Mouse (Mus musculus) C2C12 (cell line): ENCODE results near the gene Gm12794. TPM values are rescaled to one million over a fixed set of nuclear protein-coding genes. Genes with fewer than 3 reads are reported as not detected.
"Not testable (repeated sequence)": the region's sequence is repeated elsewhere in the genome, so short reads cannot be mapped to it uniquely, and the experiment has no call there.

Source experiments
- H3K27me3 ChIP-seq: one replicate; pipeline ENCODE4 v1.6.1; 2011; ENCODE audit not compliant: control insufficient read depth, insufficient read depth, insufficient read length
- H3K36me3 ChIP-seq: one replicate; pipeline ENCODE4 v1.6.1; 2011; ENCODE audit not compliant: control insufficient read depth, insufficient read depth
- H3K4me3 ChIP-seq: one replicate; pipeline ENCODE4 v1.5.1; 2011; ENCODE audit warnings: mild to moderate bottlenecking, control low read depth; ENCODE audit not compliant: poor library complexity, insufficient read depth, severe bottlenecking
- H3K79me2 ChIP-seq: one replicate; pipeline ENCODE4 v1.6.1; 2011; ENCODE audit not compliant: control insufficient read depth, insufficient read depth
- H3K79me3 ChIP-seq: one replicate; pipeline ENCODE4 v1.6.1; 2011; ENCODE audit warnings: low read depth, control low read depth
- H3ac ChIP-seq: one replicate; pipeline ENCODE3; 2011; ENCODE audit warnings: low read depth; ENCODE audit not compliant: control insufficient read depth, insufficient read length
- CEBPB ChIP-seq: IDR thresholded peaks from one replicate; pipeline ENCODE4 v1.6.1; 2011; ENCODE audit warnings: low read depth, mild to moderate bottlenecking, control low read depth, moderate library complexity
- CTCF ChIP-seq: IDR thresholded peaks from one replicate; pipeline ENCODE4 v1.5.1; 2011; ENCODE audit not compliant: control insufficient read depth, insufficient read depth, insufficient read length
- FOSL1 ChIP-seq: IDR thresholded peaks from one replicate; pipeline ENCODE4 v1.8.0; 2011; ENCODE audit warnings: mild to moderate bottlenecking, low read length; ENCODE audit not compliant: poor library complexity, insufficient read depth, severe bottlenecking
- MAX ChIP-seq: IDR thresholded peaks from one replicate; pipeline ENCODE4 v1.6.1; 2011; ENCODE audit warnings: mild to moderate bottlenecking, control low read depth
- MYOD1 ChIP-seq: IDR thresholded peaks from one replicate; pipeline ENCODE4 v1.6.1; 2011; ENCODE audit warnings: low read depth; ENCODE audit not compliant: control insufficient read depth, insufficient read length
- MYOG ChIP-seq: IDR thresholded peaks from one replicate; pipeline ENCODE4 v1.6.1; 2011; ENCODE audit not compliant: control insufficient read depth, insufficient read length; ENCODE audit errors: extremely low read depth
- USF1 ChIP-seq: IDR thresholded peaks from one replicate; pipeline ENCODE4 v1.6.1; 2011; ENCODE audit warnings: low read depth, mild to moderate bottlenecking, control low read depth, moderate library complexity
- long read RNA-seq, 2 experiments: library from polyadenylated mRNA; unstranded; transcript quantifications; one replicate each; pipeline ENCODE4 v2.0.0; 2019 to 2020
- polyA plus RNA-seq: library from polyadenylated mRNA; unstranded; fragments of >200 nt; fragmentation: generic; extraction: Trizol; gene quantifications from one replicate; pipeline ENCODE4 v1.2.1, GENCODE M21; 2012; ENCODE audit warnings: missing spikeins

The Gm12794 gene
- polyA plus RNA-seq, result 0.20 TPM
- long read RNA-seq, experiment 1, result 0 reads
- long read RNA-seq, experiment 2, result 0 reads

DNA sequence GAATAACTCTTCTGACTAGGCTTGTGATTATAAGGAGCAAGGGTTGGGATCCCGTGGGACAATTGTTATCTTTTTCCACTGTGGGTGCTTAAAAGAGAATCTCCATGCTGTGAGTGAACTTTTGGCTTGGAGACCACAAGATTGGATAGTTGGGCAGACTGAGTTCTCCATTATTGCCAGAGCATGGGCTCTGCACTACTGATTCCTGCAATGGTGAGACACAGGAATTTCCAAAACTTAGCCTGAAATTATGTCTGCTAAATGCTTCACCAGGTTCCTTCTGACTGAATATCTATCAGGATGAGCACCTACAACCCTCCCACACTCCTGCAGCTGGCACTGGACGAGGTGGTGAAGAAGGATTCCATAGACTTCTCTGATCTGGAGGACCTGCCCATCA, at the start of gene Gm12794:
Gene Gm12794 (plus strand): TSS at position 301 of the 400 bp plus-strand sequence.
- not testable (repeated sequence) for H3K79me3 ChIP-seq, H3K4me3 ChIP-seq, H3K79me2 ChIP-seq, H3ac ChIP-seq, H3K27me3 ChIP-seq, H3K36me3 ChIP-seq

DNA sequence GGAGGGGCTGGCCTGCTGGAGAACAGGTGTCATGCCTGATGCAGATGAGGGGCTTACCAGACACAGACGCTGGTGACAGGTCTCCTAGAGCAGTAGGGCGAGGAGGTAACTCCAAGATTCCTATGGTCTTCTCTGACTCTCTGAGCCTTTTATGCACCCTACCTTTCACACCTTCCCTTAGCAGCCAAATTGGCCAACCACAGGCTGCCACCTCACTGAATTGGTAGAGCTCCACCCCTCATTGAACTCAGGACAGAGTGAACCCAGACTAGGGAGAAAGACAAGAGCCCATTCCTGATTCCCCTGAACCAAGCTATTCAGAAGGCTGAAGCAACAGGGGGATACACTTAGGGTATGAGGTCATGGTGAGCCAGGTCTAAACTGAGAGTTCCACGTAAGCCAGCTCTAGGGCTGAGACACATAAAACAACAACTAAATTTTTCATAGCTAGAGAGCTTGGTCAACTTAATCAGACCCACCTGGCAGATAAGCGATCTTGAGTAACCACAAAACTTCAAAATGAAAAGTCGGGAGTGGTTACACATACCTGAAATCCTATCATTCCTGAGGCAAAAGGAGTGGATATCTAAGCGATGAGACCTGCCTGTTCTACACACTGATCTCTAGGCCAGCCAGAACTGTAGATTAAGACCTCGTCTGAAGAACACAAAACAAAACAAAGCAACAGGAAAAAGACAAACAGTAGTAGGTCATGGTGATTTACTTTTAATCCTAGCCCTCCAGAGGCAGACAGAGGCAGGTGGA, 46.4 kb upstream of the Gm12794 start, which contains the start of gene C130073F10Rik:
Gene C130073F10Rik (minus strand): TSS at position 134 of the 765 bp plus-strand sequence.
- Histone ChIP-seq H3K36me3 (no peaks in the 10 kb centered on the region), H3ac (no peak within 1 kb of the TSS), H3K4me3 (no peak within 1 kb of the TSS), H3K27me3 (no peaks in the 10 kb centered on the region), H3K79me2 (no peaks in the 10 kb centered on the region), H3K79me3 (no peaks in the 10 kb centered on the region)
- TF ChIP-seq USF1 (no peak), CEBPB (no peak), FOSL1 (no peak), MAX (no peak), CTCF (no peak), MYOD1 (no peak), MYOG (no peak)

DNA sequence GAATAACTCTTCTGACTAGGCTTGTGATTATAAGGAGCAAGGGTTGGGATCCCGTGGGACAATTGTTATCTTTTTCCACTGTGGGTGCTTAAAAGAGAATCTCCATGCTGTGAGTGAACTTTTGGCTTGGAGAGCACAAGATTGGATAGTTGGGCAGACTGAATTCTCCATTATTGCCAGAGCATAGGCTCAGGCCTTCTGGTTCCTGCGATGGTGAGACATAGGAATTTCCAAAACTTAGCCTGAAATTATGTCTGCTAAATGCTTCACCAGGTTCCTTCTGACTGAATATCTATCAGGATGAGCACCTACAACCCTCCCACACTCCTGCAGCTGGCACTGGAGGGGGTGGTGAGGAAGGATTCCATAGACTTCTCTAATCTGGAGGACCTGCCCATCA, 31.4 kb upstream of the Gm12794 start, which contains the start of gene Gm12800:
Gene Gm12800 (plus strand): TSS at position 301 of the 400 bp plus-strand sequence.
- not testable (repeated sequence) for H3K4me3 ChIP-seq, H3K36me3 ChIP-seq, H3K27me3 ChIP-seq, H3ac ChIP-seq, H3K79me3 ChIP-seq, H3K79me2 ChIP-seq

DNA sequence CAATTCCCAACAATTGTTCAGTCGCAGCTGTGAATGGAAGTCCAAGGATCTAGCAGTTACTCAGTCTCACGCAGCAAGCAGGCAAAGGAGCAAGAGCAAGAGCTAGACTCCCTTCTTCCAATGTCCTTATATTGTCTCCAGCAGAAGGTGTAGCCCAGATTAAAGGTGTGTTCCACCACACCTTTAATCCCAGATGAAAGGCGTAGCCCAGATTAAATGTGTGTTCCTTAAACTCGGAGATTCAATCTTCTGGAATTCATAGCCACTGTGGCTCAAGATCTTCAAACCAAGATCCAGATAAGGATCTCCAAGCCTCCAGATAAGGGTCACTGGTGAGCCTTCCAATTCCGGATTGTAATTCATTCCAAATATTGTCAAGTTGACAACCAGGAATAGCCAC, 40.7 kb downstream of the Gm12794 start, which contains the start of gene Gm12790:
Gene Gm12790 (minus strand): TSS at position 101 of the 400 bp plus-strand sequence.
- H3K36me3 ChIP-seq, H3K79me3 ChIP-seq, H3K27me3 ChIP-seq, H3ac ChIP-seq, H3K4me3 ChIP-seq, H3K79me2 ChIP-seq: not testable (repeated sequence)

DNA sequence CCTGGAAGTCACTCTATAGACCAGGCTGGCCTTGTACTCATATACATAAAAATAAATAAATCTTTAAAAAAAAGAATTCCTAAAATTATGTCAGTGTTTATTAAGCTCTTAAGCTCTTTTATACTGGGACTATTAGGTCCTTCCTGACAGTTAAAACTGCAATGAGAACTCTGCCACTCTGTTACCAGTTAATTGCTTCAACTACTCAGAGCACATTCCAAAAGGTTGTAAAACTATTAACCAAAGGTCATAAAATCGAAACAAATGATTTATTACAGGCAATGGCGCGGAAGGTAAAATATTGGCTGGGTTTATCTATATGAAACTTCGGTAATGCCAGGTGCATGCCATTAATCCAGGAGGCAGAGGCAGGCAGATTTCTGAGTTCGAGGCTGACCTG, 45.5 kb downstream of the Gm12794 start:
- no peaks in the 10 kb centered on the region for H3K36me3 ChIP-seq
- H3K79me2 ChIP-seq, result no peaks in the 10 kb centered on the region
- H3K4me3 ChIP-seq, result no peak overlapping the region
- H3K27me3 ChIP-seq, result no peaks in the 10 kb centered on the region
- H3ac ChIP-seq, result no peak overlapping the region
- TF ChIP-seq MAX (no peak), CEBPB (no peak), MYOG (no peak), USF1 (no peak), FOSL1 (no peak), CTCF (no peak), MYOD1 (no peak)
- H3K79me3 ChIP-seq, result no peaks in the 10 kb centered on the region

DNA sequence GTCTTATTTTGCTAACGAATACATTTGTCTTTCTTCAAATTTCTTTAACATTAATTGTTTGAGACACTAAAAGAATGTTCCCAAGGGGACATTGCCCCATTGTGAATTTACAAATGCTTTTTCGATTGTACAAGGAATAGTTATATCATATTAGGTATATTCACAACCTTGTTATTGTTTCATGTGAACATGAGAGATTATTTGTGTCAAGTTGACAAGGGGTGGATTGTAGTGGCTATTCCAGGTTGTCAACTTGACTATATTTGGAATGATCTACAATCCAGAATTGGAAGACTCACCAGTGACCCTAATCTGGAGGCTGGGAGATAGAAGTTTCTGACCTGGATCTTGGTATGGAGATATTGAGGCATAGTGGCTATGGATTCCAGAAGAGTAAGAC, 46.1 kb downstream of the Gm12794 start, which contains the start of gene Gm12789:
Gene Gm12789 (plus strand): TSS at position 301 of the 400 bp plus-strand sequence.
- not testable (repeated sequence) for H3ac ChIP-seq, H3K36me3 ChIP-seq, H3K27me3 ChIP-seq, H3K79me3 ChIP-seq, H3K79me2 ChIP-seq, H3K4me3 ChIP-seq

Other genes with a start within 250 kb of the Gm12794 start
- gene Lepr, start 223.0 kb upstream of the Gm12794 start, polyA plus RNA-seq, result 0.15 TPM
- gene B020004J07Rik, start 96.4 kb upstream of the Gm12794 start, polyA plus RNA-seq, result not detected
- 0.04 TPM for gene C130073F10Rik, start 46.6 kb upstream of the Gm12794 start, polyA plus RNA-seq
- gene Gm12800, start 31.3 kb upstream of the Gm12794 start, polyA plus RNA-seq, result 0.02 TPM
- not detected for gene Gm12790, start 40.6 kb downstream of the Gm12794 start, polyA plus RNA-seq
- gene Gm12789, start 46.2 kb downstream of the Gm12794 start, polyA plus RNA-seq, result not detected
- gene Pde4b, start 147.1 kb downstream of the Gm12794 start, polyA plus RNA-seq, result 2.7 TPM